Mouse (Mus musculus) liver, embryonic 16.5 days (tissue): ENCODE measurements at regions not wholly inside any gene's neighbourhood (a gene's known extent, or its start where the extent isn't known, plus 50 kb on each side); places are given as distances from the start of the nearest gene placed in this dataset.

ENCODE experiments used
- ATAC-seq: fragments of 200-750 bp; cut with Nextera tagmentation; 2 replicates; pipeline ENCODE4 v1.8.0; 2017; ENCODE audit warnings: low read depth, mild to moderate bottlenecking, moderate number of reproducible peaks, moderate library complexity
- H3K27ac ChIP-seq: fragments of 300-500 bp; sonication (generic); 2 replicates; pipeline ENCODE4 v1.5.1; 2014; ENCODE audit warnings: mild to moderate bottlenecking, low read length
- H3K27me3 ChIP-seq: fragments of 300-500 bp; sonication (generic); 2 replicates; pipeline ENCODE4 v1.6.1; 2014; ENCODE audit warnings: low read depth, low read length, mixed read lengths; ENCODE audit not compliant: control insufficient read depth, insufficient read depth
- H3K36me3 ChIP-seq: fragments of 300-500 bp; sonication (generic); 2 replicates; pipeline ENCODE4 v1.6.1; 2014; ENCODE audit warnings: mild to moderate bottlenecking; ENCODE audit not compliant: control insufficient read depth, insufficient read depth
- H3K4me1 ChIP-seq: fragments of 300-500 bp; sonication (generic); 2 replicates; pipeline ENCODE4 v1.6.1; 2014; ENCODE audit warnings: low read depth, low read length, mixed read lengths; ENCODE audit not compliant: control insufficient read depth
- H3K4me2 ChIP-seq: fragments of 300-500 bp; sonication (generic); 2 replicates; pipeline ENCODE4 v1.6.1; 2014; ENCODE audit warnings: low read depth, low read length, mixed read lengths
- H3K4me3 ChIP-seq: fragments of 300-500 bp; sonication (generic); 2 replicates; pipeline ENCODE4 v1.5.1; 2014; ENCODE audit warnings: low read depth, mild to moderate bottlenecking, low read length
- H3K9ac ChIP-seq: fragments of 300-500 bp; sonication (generic); 2 replicates; pipeline ENCODE4 v1.6.1; 2014; ENCODE audit warnings: low read depth, low read length
- H3K9me3 ChIP-seq: fragments of 300-500 bp; sonication (generic); replicated peaks from 2 replicates; pipeline ENCODE4 v1.6.1; 2016; ENCODE audit warnings: low read length; ENCODE audit not compliant: control insufficient read depth
- WGBS: fragments of 180-500 bp; shearing (Covaris S2); extraction: QIAGEN DNeasy Blood & Tissue Kit; methylation state at CpG from one replicate; pipeline ENCODE4 v1.1.7; 2014; ENCODE audit not compliant: insufficient replicate concordance; 5-methylcytosine and 5-hydroxymethylcytosine counted together

DNA sequence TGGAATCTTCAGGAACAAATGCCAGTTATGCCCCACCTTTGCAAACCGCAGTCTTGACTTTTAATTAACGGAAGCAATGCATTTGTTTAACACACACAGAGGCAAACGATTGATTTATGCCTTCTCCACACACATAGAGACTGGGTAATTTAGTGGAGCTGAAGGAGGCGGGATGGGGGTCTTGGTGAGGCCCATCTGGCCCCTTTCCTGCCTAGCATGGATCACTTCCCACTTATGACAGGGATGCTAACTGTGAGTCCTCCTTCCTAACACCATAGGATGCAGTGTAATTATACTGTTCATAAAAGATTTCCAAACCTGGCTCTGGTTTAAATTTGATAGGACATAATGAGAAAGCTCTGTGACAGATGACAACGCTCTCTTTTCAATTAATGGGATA lies 101.1 kb upstream of the Map1b start:
- H3K9ac ChIP-seq = no peak overlapping the region
- WGBS = 54% methylated on average over 5 of the region's 5 CpGs
- no peak overlapping the region for H3K4me3 ChIP-seq
- no peaks in the 10 kb centered on the region for H3K9me3 ChIP-seq
- no peak overlapping the region for H3K27ac ChIP-seq
- no peaks in the 10 kb centered on the region for H3K27me3 ChIP-seq
- no peak overlapping the region for H3K4me2 ChIP-seq
- no peaks in the 10 kb centered on the region for H3K4me1 ChIP-seq
- H3K36me3 ChIP-seq = no peaks in the 10 kb centered on the region
- no peak for ATAC-seq

- H3K4me2 ChIP-seq = no peak overlapping the region
- 69% methylated on average over 18 of the region's 18 CpGs for WGBS
- no peaks in the 10 kb centered on the region; the same call in 1 of the 2 replicates for H3K27me3 ChIP-seq
- no peaks in the 10 kb centered on the region for H3K4me1 ChIP-seq
- H3K36me3 ChIP-seq = no peaks in the 10 kb centered on the region
- no peak overlapping the region for H3K9ac ChIP-seq
- no peak overlapping the region for H3K4me3 ChIP-seq
- ATAC-seq = no peak
- H3K27ac ChIP-seq = no peak overlapping the region
- no peaks in the 10 kb centered on the region for H3K9me3 ChIP-seq
Observed at GRCm38 (mm10) chr13:99611715-99612494, 95.6 kb upstream of the Map1b start.

DNA sequence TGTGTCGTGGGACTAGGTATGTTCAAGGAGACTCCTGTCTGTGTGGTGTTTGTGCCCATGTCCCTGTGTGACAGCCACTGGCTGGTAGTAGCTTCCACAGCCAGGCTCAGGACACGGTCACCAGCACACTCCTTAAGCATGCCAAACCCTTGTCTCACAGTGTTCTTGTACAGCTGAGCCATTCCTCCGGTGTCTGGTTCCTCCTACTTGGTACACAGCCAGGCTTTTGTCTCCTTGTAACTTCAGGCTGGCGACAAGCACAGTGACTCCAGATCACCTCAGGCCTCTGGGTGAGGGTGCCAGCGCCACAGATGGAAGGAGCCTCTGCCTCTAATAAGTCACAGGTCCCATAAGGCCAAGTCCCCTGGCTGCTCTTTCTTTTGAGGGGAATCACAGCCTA lies 94.2 kb upstream of the Map1b start:
- WGBS = 60% methylated on average over 5 of the region's 5 CpGs
- Histone ChIP-seq H3K36me3 (no peaks in the 10 kb centered on the region), H3K27ac (no peak overlapping the region), H3K4me2 (no peak overlapping the region), H3K27me3 (no peaks in the 10 kb centered on the region; the same call in 1 of the 2 replicates), H3K4me3 (no peak overlapping the region), H3K4me1 (no peaks in the 10 kb centered on the region), H3K9me3 (no peaks in the 10 kb centered on the region), H3K9ac (no peak overlapping the region)
- ATAC-seq = no peak

- Histone ChIP-seq H3K4me1 (no peaks in the 10 kb centered on the region), H3K27ac (no peak overlapping the region), H3K9ac (no peak overlapping the region), H3K9me3 (no peaks in the 10 kb centered on the region), H3K36me3 (no peaks in the 10 kb centered on the region), H3K4me3 (no peak overlapping the region), H3K27me3 (no peaks in the 10 kb centered on the region; the same call in 1 of the 2 replicates), H3K4me2 (no peak overlapping the region)
- no peak for ATAC-seq
- WGBS = 51% methylated on average over 9 of the region's 9 CpGs
Observed at GRCm38 (mm10) chr13:99609151-99610146, 93.1 kb upstream of the Map1b start.

DNA sequence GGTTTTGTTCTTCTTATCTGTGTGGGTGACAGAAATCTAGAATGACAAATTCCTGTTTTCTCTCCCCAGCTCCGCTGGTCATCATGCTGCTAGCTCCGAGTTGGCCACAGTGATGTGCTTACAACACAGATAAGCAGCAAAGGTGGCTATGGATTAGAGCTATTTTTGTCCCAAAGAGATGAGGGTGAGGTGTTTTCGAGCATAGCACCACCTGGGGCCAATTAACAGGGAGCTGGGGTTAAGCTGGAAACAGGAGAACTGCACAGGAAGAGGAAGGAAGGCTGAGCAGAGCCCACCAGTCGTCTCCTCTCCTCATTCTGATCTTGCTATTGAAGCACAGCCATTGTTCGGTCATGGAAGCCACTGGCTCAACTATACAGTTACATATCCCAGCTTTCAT lies 92.3 kb upstream of the Map1b start:
- Histone ChIP-seq H3K4me1 (no peaks in the 10 kb centered on the region), H3K9ac (no peak overlapping the region), H3K27me3 (no peaks in the 10 kb centered on the region; the same call in 1 of the 2 replicates), H3K4me3 (no peak overlapping the region), H3K27ac (no peak overlapping the region), H3K4me2 (no peak overlapping the region), H3K36me3 (no peaks in the 10 kb centered on the region), H3K9me3 (no peaks in the 10 kb centered on the region)
- 11% methylated on average over 5 of the region's 5 CpGs for WGBS
- no peak for ATAC-seq

DNA sequence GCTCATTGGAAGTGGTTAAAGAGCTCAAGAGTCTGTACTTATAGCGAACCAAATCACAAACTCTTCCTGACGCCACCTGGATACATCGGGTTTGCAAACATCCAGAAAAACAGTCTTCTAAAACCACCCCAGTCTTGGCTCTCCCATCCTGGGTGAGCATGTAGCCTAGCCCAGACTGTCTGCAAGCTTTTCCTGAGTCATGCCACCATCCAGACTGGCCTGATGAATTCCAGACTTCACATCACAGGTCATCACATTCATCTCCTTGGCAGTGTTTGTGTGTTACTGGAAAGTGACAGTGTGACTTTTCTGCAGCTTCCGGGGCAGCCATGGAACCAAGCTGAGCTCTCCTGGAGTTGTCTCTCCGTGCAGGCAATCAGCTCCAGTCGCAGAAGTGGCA lies 90.9 kb upstream of the Map1b start:
- no peak overlapping the region for H3K4me3 ChIP-seq
- H3K4me1 ChIP-seq = no peaks in the 10 kb centered on the region
- H3K4me2 ChIP-seq = no peak overlapping the region
- no peak for ATAC-seq
- no peaks in the 10 kb centered on the region for H3K36me3 ChIP-seq
- no peak overlapping the region for H3K9ac ChIP-seq
- 68% methylated on average over 6 of the region's 6 CpGs for WGBS
- H3K27me3 ChIP-seq = no peaks in the 10 kb centered on the region; the same call in 1 of the 2 replicates
- H3K9me3 ChIP-seq = no peaks in the 10 kb centered on the region
- H3K27ac ChIP-seq = no peak overlapping the region

- Histone ChIP-seq H3K27me3 (no peaks in the 10 kb centered on the region), H3K4me2 (no peak overlapping the region), H3K9ac (no peak overlapping the region), H3K36me3 (no peaks in the 10 kb centered on the region), H3K4me3 (no peak overlapping the region), H3K27ac (no peak overlapping the region), H3K9me3 (no peaks in the 10 kb centered on the region), H3K4me1 (no peaks in the 10 kb centered on the region)
- no peak for ATAC-seq
- 41% methylated on average over 1 of the region's 1 CpGs for WGBS
Observed at GRCm38 (mm10) chr13:99606606-99606990, 90.3 kb upstream of the Map1b start.

DNA sequence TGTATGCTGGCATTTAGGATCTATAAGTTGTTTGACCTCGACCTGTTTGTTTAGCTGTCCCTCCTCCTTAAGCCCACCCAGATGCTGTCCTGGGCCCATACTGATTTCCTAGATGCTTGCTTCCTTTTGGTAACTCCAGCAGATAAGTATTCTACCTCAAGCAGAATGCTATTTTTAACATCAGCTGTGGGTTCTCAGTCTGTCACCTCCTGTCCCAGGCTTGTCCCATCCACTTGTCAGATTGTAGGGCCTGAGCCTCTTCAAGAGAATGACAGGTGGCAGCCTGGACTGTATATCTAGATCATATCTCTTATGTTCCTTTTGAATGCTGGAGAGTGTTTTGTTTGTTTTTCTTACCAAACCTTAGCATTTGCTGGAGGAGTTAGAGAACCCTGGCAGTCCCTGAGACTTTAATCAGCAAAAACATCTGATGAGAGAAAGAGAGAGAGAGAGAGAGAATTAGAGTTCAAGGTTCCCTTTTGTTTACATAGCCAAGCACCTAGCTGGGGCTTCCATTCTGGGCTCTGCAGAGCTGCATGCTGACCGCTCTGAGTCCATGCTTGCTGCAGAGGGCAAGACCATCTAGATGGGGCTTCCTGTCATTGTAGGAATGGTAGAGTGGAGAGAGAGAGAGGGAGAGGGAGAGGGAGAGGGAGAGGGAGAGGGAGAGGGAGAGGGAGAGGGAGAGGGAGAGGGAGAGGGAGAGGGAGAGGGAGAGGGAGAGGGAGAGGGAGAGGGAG lies 89.7 kb upstream of the Map1b start:
- H3K4me1 ChIP-seq = no peaks in the 10 kb centered on the region
- H3K4me3 ChIP-seq = no peak overlapping the region
- H3K36me3 ChIP-seq = no peaks in the 10 kb centered on the region
- no peak overlapping the region for H3K4me2 ChIP-seq
- ATAC-seq = no peak
- no peak overlapping the region for H3K27ac ChIP-seq
- 36% methylated on average over 2 of the region's 2 CpGs for WGBS
- no peaks in the 10 kb centered on the region for H3K27me3 ChIP-seq
- no peaks in the 10 kb centered on the region for H3K9me3 ChIP-seq
- H3K9ac ChIP-seq = no peak overlapping the region
